Mouse (Mus musculus) heart, postnatal 36 days (tissue): ENCODE data around the gene Abca14. TPM values are rescaled to one million over a fixed set of nuclear protein-coding genes. Genes with fewer than 3 reads are reported as not detected.
"Not testable (repeated sequence)": the region's sequence is repeated elsewhere in the genome, so short reads cannot be mapped to it uniquely, and the experiment has no call there.

Experiments used
- DNase-seq, 2 experiments: peaks; one replicate each; pipeline ENCODE4 v3.0.0; 2021 to 2022
- intact Hi-C: fragments of 180-260 bp; cut with DNase I; formaldehyde crosslinking; loops from one replicate; pipeline ENCODE4 v1.15.1; 2025
- total RNA-seq, 2 experiments: library from RNA; stranded (reverse); gene quantifications; 2 replicates each; pipeline ENCODE4 v1.2.3; 2021

Gene Abca14
- total RNA-seq, 2 experiments from 2014 or later = not detected

GRCm38 (mm10) chr7:120201231-120201744 lies 2.5 kb upstream of the Abca14 start:
- intact Hi-C loops = loop anchor here (10.0 kb wide), 1 partner anchor 124 kb away; the partner anchor contains the start of gene Abca15
- peak in 1 of 2 experiments; percentile 16 for DNase-seq

DNA sequence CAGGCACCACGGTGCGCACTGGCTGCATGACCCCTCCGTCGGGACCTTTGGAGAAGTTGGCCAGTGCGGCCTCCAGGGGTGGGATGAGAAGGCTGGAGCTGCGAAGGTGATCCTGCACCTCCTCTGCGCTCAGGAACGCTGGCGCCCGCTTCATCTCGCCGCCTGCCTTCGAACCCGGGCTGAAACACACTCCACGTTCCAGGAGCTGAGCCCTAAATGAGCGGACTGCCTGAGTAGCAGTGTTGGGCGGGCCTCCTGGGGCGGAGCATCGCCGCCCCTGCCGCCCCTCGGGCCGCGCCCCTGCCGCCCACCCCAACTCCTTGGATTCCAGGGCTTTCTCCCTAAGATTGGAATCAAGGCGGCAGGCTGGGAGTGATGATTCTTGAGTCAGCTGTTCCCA lies 2.0 kb upstream of the Abca14 start, which contains the start of gene Crym:
TSS of gene Crym (minus strand) at position 341 of the 400 bp plus-strand sequence.
- intact Hi-C loops = loop anchor here (2.0 to 10.0 kb wide), 2 partner anchors 123 to 351 kb away; partner anchors contain the start of gene Abca15
- DNase-seq = no peak

DNA sequence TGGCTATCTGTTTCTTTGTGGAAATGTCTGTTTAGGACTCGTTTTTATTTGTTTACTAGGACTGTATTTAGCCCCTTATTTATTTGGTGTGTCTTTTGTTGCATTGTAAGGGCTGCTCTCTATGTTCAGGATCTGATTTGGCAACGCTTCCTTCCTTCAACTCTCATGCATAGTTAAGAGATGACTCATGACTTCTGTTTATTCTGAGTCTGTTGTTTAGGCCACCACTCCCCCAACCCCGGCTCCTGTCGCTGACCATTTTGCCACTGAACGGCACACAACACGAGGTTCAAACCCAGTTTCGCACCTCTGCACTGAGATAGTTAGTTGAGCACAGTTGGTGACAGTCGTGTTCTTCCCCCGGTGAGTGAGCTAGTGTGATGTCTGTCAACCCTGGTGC lies 2.2 kb downstream of the Abca14 start:
- intact Hi-C loops = loop anchor here (2.0 to 10.0 kb wide), 2 partner anchors 107 to 119 kb away; partner anchors contain the start of gene Abca15
- no peak for DNase-seq

DNA sequence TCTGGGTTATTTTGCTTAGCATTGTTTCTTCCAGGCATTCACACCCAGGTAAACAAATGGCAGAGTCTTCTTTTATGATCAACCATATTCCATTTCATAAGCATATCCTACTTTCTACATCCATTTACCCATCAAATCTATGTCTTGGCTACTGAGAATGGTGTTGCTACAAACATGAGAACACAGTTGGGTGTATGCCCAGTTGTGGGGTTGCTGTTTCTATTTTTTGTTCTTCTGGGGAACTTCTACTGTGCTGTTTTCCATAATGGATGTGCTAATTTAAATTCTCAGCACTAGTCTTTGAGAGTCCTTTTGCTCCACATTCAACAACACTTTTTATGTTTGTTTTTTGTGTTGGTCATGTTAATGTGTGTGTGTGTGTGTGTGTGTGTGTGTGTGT lies 24.8 kb downstream of the Abca14 start:
- DNase-seq = no peak

DNA sequence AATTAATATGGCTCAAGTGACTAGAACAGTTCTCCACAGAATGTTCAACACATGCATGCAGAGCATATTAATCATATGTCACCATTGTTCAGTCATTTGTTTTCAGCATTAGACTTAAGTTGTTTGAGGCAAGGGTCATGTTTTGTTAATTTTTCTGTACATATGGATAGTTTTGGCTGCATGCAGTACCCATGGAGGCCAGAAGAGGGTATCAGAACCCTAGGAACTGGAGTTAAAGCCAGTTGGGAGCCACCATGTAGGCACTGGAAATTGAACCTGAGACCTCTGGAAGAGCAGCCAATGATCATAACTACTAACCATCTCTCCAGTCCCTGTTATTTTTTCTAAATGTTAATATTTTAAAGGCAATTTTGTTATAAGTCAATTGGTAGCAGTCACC lies 37.3 kb downstream of the Abca14 start:
- DNase-seq = peak in 1 of 2 experiments; percentile 2
- intact Hi-C loops = no loop called here

More for the DNA sequence above, 24.8 kb downstream of the Abca14 start:
- intact Hi-C loops = no loop called here

- intact Hi-C loops = no loop called here
Observed at GRCm38 (mm10) chr7:120271135-120271991, 67.6 kb downstream of the Abca14 start.

DNA sequence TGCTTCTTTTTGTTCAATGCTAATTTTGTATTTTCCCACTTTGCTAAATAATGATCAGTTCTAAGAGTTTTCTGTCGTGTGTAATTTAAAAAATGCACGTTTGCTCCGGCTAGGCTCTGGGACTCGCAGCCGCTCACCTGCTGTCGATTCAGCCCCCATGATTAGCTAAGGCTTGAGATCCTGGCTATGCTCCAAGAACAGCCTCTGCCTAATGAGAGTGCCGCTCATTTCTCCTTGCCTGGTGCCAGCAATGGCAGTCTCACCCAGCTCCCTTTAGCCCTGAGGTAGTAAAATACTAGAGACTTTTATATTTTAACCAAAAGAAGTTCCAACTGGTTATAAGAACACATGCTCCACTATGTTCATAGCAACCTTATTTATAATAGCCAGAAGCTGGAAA lies 68.3 kb downstream of the Abca14 start:
- no peak for DNase-seq
- intact Hi-C loops = no loop called here

More at GRCm38 (mm10) chr7:120271135-120271991, 67.6 kb downstream of the Abca14 start:
- no peak for DNase-seq

GRCm38 (mm10) chr7:120285286-120285685 lies 81.5 kb downstream of the Abca14 start:
- intact Hi-C loops = no loop called here
- DNase-seq = no peak

- intact Hi-C loops = no loop called here
Observed at GRCm38 (mm10) chr7:120316086-120316485, 112.3 kb downstream of the Abca14 start.

GRCm38 (mm10) chr7:120322963-120323362 lies 119.2 kb downstream of the Abca14 start:
- no peak for DNase-seq
- intact Hi-C loops = loop anchor here (10.0 kb wide), 1 partner anchor 118 kb away; the partner anchor contains the start of genes Abca14 and Crym

More at GRCm38 (mm10) chr7:120316086-120316485, 112.3 kb downstream of the Abca14 start:
- DNase-seq = no peak

GRCm38 (mm10) chr7:120325911-120326310 lies 122.2 kb downstream of the Abca14 start:
- intact Hi-C loops = loop anchor here (2.0 to 10.0 kb wide), 3 partner anchors 121 to 229 kb away; partner anchors contain the start of genes Abca14, Crym and Dnah3
- DNase-seq = not testable (repeated sequence)

GRCm38 (mm10) chr7:120327220-120328073 lies 123.7 kb downstream of the Abca14 start:
- peak; percentile 4 to 10 for DNase-seq
- intact Hi-C loops = loop anchor here (1.0 to 10.0 kb wide), 5 partner anchors 123 to 654 kb away; partner anchors contain the start of genes Abca14, Crym and Dnah3

- intact Hi-C loops = loop anchor here (2.0 to 10.0 kb wide), 3 partner anchors 123 to 479 kb away; partner anchors contain the start of genes Abca14, Crym and Dnah3
- DNase-seq = no peak
Observed at GRCm38 (mm10) chr7:120328087-120328793, 124.5 kb downstream of the Abca14 start, which contains the start of gene Abca15. TSS of gene Abca15 (plus strand) at chr7:120328670.

DNA sequence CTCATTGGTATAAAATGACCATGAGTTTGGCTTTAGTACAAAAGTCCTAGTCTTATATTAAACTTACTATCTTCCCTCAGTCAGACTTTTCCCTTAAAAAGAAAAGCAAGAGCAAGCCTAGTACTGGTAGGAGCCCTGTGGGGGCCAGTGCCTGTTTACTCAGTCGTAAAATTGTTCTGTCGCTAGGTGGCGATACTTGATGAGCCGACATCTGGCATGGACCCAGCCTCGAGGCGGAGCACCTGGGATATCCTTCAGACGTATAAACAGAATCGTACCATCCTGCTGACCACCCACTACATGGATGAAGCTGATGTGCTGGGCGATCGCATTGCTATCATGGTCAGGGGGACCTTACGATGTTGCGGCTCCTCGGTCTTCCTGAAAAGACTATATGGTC lies 157.4 kb downstream of the Abca14 start:
- no peak for DNase-seq
- intact Hi-C loops = no loop called here

Other genes with a start within 250 kb of the Abca14 start
- not detected for gene Dnah3, start 108.7 kb upstream of the Abca14 start, total RNA-seq
- 10 to 100 TPM; 24.1 to 54.3 TPM for gene Tmem159, start 101.6 kb upstream of the Abca14 start, total RNA-seq
- 1 to 10 TPM in 1 of 2 experiments, under 1 TPM in 1; 0.65 to 1.8 TPM for gene Zp2, start 58.7 kb upstream of the Abca14 start, total RNA-seq
- under 1 TPM in 1 of 2 experiments, not detected in 1; 0.19 TPM for gene Anks4b, start 30.1 kb upstream of the Abca14 start, total RNA-seq
- under 1 TPM; 0.27 to 1.00 TPM for gene Crym, start 1.9 kb upstream of the Abca14 start, total RNA-seq
- gene Abca15, start 124.7 kb downstream of the Abca14 start, total RNA-seq = not detected
- gene Abca16, start 205.7 kb downstream of the Abca14 start, total RNA-seq = not detected